Mouse (Mus musculus) hematopoietic stem cell, adult 5-6 weeks (primary cell): ENCODE results near the gene Rps6kc1. TPM values are rescaled to one million over a fixed set of nuclear protein-coding genes. Genes with fewer than 3 reads are reported as not detected.

Source experiments
- ATAC-seq, 2 experiments: fragments of 125-278 bp in 1 of 2; replicated peaks in 1 of 2; 2 replicates each; pipeline ENCODE4 v1.8.0; 2016 to 2017; ENCODE audit warnings: inconsistent platforms in 2 of 2, mild to moderate bottlenecking in 2 of 2, moderate number of reproducible peaks in 2 of 2, low read depth in 1 of 2, moderate TSS enrichment in 1 of 2; ENCODE audit not compliant: low FRiP score in 2 of 2, poor library complexity in 2 of 2, severe bottlenecking in 2 of 2, insufficient read depth in 1 of 2, low TSS enrichment in 1 of 2
- total RNA-seq: library from RNA; stranded (forward); fragments of 172-1452, 232-1000 nt; gene quantifications from 2 replicates; pipeline ENCODE4 v1.2.3, GENCODE M21; 2017

Gene Rps6kc1
- total RNA-seq, 1 experiment from 2014 or later = 14.1 TPM

DNA sequence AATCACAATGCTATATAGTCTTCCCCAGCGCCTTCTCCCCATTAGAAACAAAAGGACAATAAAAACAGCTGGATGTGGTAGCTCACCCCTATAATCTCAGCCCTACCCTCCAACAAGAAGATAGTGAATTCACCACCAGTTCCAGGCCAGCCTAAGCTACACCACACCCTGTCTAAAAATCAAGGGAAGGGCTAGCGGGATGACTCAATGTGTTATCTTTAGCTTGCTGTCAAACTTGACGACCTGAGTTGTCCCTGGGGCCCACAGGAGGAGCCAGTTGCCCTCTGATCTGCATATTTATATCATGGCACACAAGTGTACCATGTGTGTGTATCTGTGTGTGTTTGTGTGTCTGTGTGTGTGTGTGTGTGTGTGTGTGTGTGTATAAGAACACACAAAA is 57.1 kb downstream of the Rps6kc1 start:
- no peak for ATAC-seq

DNA sequence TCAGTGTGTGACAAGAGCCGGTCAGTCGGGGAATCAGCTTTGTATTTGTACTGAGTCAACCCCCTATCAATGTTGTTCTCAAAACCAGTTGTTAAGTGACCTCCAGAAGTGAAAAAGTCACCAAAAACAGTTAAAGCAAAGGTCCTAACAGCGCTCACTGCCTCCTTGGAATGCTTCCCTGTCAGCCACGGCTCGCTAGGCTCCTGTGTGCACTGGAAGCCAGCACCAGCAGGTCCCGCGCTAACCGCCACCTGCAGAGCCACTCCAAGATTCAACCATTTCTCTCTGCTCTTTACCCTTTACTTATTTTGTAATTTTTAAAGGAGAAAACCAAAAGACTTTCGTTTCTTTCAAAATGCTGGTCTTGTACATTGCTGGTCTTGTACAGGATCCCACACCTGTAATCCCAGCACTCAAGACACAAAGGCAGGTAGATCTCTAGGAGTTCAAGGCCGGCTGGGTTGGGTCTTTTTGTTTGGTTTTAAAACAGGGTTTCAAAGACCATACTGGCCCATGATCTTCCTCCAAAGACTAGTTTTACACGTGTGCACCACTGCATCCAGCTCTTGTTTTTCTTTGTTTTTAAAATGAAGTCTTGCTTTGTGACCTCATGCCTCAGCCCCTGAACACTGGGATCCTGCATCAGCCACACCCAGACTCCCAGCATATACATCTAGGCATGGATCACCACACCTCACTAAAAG is 62.3 kb downstream of the Rps6kc1 start:
- ATAC-seq = no peak

DNA sequence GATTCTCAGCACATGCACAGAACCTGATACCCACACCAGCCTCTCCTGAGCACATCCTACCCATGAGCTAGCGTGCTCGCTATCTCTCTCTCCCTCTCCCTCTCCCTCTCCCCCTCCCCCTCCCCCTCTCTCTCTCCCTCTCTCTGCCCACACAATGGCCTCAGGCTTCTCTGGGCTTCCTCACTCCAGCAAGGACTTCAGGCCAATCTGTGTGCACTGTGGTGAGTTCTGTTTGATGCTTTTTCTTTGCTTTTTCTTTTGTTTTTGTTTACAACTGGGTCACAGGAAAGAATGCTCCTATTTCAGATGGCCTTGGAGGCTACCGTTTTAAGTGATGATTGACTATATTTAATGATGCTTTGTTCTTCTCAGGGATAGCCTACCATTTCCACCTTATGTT is 62.9 kb downstream of the Rps6kc1 start:
- no peak for ATAC-seq

DNA sequence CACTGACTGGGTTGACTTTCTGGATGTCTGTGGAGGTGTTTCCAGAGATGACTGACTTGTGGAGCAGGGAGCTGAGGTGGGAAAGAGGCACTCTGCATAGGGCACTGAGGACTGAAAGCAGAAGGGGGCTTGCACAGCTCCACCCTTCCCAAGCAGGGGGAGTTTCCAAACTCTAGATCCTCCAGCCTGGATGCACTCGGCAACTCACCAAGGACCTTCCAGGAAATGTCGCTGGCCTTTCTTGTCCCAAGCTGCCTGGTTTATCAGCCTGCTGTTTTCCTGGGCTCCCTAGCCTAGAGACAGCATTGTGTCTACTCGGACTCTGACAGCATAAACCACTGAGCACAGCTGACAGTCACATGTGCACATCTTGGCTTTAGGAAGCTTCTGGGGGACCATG is 64.6 kb downstream of the Rps6kc1 start:
- no peak for ATAC-seq

DNA sequence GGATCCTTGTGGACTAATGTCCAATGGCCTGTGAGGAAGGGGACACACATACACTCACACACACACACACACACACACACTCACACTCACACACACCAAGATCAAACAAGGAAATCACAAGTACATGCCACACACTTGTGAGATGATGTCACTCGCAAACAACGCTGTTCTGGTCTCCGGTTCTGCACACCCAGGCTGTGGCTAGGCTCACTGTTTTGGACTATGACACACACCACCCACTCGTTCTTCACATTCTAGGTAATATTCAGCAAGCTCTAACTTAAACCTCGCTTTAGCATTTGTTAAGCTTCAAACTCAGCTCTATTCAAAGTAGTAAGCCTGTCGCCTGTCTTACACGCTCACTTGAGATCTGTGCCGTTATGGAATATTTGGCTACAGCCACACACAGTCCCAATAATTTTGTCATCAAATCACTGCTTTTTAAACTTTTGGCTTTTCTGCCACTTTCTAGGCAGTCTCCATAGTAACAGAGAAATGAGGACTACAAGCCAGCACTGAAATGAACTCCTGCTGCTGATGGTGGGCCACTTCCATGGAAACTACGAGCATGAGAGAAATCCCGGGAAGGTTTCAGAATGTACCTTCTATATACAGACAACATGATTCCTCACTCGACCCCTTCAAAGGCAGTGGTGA is 65.4 kb downstream of the Rps6kc1 start:
- ATAC-seq = no peak

DNA sequence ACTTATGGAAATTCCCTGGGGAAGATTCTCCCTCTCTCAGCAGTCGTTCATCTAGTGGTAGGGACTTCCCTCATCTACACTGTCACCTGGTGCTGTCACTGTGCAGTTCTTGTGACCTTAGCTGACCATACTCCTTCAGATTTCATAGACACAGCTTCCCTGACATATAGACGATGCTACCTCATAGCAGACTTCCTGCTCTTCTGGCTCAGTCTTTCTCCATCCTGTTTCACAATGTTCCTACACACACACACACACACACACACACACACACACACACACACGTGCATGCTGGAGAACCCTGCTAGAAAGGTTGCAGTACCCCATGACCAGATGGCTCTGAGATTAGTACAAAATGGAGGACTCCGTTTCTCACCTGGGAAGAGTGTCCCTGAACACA is 66.2 kb downstream of the Rps6kc1 start:
- ATAC-seq = no peak

DNA sequence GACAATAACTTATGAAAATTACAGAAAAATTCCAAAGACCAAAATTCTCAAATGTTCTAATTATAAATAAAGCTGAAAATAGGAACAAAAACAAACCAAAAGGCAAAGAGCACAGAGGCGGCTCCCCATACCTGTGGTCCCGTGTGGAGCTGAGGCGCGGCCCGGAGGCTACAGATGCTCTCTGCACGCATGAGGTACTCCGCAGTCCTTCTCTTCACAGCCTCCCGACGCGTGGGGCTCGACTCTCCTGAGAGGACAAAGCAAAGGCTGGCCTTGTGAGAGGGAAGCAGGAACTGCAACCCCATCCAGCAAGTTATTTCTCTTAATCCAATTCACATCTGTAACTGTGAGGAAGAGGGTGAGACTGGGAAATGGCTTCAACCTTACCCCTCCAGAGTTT is 67.2 kb downstream of the Rps6kc1 start:
- ATAC-seq = no peak

DNA sequence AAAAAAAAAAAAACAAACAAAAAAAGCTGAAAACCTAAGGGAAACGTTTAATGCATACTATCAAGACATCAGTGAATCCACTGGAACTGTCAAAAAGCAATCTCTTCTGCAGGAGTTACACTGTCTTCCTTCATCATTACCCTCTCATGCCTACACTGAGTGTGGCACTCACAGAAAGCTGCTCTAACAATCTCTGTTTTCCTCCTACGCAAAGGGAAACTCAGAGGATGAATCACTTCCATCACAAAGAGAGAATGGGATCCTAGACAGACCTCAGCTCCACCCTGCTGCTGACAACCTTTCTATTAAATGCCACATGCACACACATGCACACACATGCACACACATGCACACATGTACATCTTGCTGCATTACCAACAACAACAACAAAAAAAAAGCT is 75.5 kb downstream of the Rps6kc1 start:
- no peak for ATAC-seq

DNA sequence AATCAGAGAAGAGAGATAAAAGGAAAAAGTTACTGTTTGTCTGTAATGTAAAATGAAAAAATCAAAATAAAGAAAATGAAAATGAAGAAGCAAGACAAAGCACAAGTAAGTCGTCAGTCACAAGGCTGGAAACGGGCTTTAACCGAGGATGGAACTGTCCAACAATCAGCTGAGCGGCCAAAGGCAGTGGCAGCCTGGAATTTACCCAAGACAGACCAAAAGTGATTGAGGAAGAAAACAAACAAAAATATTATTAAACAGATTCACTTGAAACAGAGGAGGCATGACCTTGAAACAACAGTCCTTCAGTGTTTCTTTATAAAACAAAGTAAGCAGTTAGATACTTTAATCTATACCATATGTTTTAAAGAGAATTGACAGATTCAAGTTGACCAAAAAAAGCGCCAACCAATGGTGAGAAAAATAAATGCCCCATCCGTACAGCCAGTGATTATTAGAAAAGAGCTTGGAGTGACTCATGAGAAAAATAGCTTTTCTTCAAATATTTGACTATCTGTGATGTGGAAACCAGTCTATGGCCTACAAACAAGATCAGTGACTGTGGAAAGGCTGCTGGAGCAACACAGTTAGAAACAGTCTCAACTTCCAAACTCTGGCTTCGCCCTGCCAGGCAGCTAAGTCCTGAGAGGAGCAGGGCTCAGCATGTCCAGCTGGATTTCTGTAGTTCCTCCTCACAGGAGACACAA is 77.2 kb downstream of the Rps6kc1 start:
- ATAC-seq = no peak

DNA sequence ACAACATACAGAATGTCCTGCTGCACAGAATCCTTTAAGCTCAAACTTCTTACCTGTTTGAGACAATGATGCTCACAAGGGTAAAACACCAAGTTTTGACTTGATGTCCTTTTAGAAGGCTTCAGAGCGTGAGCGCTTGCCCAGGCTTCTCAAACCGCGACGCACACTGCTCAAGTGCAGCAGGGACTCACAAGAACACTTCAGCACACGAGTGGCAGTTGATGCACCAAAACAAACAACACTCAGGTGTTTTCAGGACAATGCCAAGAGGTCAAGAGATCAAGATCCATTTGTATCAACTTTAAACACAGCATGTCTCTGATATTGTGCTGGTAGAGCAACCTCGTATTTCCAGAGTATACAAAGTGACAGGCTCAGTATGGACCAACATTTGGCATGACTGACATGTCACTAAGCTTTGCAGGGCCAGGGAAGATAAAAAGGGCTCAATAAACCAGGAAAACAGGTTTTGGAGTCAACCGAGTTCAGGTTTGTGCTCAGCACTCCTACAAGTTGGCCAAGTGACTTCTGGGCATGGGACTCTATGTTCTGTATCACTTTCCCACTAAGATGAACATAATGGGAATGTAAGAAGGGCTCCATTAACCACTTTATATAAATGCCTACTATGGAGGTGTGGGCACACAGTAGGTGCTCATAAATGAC is 78.5 kb downstream of the Rps6kc1 start:
- no peak for ATAC-seq

DNA sequence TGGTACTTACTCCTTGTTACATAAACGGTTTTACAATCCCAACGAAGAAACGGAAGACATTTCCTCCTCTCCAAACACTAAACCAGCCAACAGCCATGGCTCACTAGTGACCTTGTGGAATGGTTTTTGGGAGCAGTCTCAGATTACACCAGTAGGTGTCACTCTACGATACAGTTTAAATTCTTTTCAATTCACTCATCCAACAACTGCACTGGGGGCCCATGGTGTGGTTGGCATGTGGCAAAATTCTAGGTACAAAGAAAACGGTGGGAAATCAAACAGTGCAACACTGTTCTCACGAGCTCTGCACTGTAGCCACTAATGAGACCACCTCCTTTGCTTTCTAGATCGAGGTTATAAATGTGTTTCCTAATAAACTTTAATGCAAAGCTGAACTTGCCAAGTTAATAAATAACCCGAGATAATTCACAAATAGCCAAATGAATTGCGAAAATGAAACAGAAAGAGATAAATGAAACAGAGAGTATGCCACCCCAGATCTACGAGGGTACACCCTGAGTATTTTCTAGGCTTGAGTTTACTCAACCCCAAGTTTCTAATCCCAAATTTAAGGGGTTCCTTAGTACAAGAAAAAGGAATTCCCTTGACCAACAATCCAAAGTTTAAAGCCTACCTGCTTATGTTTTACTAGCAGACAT is 79.6 kb downstream of the Rps6kc1 start:
- peak; percentile 72 to 73; a peak in 3 of 4 replicates for ATAC-seq

DNA sequence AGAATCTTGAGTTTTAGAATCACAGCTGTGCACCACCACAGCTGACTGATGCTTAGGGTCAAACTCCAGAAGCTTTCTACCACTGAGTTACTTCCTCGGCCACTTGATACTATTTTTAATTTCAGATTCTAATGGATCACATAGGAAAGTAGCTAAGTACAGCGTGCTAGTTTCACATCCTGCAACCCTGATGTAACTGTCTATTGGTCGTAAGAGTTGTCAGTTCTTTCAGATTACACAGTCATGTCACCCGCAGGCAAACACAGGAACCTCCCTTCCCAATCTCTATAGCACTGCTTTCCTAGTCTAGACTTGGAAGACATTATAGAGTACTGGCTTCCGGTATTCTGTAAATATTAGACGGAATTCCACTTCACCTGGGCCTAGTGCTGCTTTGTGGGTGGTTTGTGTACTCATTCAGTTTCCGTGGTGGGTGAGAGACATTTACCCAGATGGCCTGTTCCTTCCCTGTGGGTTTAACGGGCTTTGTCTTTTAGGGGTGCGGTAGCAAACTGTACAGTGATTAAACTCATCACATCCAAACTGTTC is 85.0 kb downstream of the Rps6kc1 start:
- ATAC-seq = no peak

DNA sequence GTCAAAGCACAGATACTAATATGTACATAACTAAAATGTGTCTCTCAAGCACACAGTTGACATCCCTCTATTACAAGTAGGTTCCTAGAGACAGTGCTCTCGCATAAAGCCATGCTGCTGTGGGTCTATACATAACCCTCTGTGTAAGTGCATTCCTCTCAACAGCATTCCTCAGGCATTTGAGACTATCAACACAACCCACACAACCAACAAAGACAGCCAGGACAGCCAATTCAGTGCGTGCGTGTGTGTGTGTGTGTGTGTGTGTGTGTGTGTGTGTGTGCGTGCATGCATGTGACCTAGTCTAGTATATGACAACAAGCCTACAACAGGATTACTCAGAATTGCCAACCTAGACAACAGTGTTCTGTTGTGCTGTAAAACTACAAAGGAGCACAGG is 87.8 kb downstream of the Rps6kc1 start:
- ATAC-seq = no peak

DNA sequence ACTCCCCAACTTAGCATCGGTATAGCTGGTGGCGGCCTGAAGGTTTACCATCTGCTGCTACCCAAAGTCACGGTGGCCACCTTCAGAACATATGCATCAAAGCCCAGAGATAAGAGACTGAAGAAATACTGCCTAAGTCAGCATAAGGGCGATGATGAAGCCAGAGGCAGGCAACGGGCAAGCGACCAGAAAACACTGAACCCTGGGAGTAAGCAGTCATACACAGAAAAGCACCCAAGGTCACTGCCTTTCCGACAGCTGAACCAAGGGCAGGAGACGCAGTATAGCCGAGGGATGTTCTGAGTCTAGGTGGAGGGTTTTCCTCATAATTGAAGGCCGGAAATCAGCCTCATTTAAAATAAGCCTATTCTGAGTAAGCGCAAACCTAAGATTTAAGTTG is 95.4 kb downstream of the Rps6kc1 start:
- no peak for ATAC-seq

DNA sequence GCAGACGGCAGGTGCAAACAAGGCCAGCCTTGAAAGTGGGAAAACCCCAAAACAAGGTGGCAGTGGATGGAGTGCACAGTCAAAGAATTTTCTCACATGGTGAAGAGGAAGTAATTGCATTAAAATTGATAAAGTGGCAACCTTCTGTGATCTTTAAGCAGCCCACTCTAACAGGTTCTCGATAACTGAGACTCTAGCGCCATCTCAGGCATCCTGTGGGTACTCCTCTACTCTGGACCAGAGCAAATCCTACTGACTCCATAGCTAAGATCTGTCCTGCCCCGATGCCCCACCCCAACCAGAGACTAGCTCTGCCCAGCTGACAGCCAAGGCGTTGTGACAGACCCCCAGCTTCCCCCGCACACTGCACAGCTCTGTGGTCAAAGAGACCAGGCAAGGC is 101.2 kb downstream of the Rps6kc1 start:
- no peak for ATAC-seq

DNA sequence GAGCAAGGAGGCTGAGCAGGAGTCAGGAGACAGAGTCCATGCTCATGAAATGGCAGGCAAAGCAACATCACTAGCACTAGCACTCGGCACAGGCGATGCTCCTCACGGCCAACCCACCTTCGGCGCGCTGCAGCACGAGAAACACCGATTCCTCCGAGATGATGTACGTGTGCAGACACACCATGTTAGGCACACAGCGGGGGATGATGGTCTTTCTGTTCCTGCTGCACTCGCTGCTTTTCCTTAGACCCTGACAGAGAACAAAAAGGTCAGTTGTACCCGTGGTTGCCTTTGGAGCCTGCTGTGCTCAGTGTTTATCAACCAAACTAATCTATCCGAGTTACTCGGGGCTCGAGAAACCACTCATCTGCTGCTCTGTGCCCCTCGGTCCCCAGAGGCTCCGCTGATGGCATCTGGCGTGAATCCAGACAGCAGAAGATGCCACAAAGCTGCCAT is 102.8 kb downstream of the Rps6kc1 start:
- no peak for ATAC-seq

DNA sequence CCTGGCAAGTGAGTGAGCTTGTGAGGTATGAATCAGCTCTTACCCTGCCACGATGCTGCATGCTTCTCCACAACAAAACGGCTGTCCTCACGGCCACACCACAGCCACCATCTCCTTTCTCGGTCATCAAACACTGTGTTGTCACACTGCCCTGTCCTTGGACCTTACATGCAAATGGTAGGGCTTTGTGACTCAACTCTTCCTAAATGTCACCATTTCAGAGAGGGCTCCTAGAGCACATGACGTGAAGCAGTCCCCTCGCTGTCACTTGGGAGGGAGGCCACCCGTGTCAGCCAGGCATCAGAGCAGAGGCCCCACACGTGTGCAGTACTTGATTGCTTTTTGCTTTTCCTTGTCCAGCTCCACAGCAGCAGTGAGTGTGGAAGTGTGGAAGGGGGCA is 104.8 kb downstream of the Rps6kc1 start:
- ATAC-seq = no peak
